Mouse (Mus musculus) CD8-positive naive resting alpha-beta T cell, adult 2 months (primary cell): ENCODE data around the gene Gcnt7.

ENCODE experiments used
- DNase-seq, 2 experiments: peaks; one replicate each; pipeline ENCODE4 v3.0.0; 2022; ENCODE audit warnings: low read depth in 2 of 2, low spot score in 2 of 2

Gene Gcnt7

GRCm38 (mm10) chr2:172458496-172458895 is at the start of gene Gcnt7:
Gene Gcnt7, minus strand, starts transcription at chr2:172458596.
- no peak for DNase-seq

- no peak for DNase-seq
Observed at GRCm38 (mm10) chr2:172506121-172506520, 47.7 kb upstream of the Gcnt7 start.

DNA sequence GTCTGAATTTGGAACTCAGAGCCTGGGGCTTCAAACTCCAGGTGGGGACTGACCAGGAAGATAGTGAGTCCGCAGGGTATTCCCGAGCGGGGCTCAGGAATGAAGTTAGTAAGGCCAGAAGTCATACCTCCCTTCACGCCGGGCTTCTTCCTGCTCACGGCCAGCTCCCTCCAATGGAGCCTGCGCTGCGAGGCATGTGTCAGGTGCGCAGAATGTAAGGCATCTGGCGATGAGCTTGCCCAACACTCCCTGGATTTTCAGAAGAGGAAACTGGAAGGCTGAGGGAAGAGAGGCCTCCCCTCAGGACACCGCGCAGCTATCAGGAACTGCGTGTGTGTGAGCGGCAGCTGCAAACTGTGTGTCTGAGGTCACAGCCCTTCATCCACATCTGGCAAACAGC is 43.8 kb upstream of the Gcnt7 start:
- no peak for DNase-seq

GRCm38 (mm10) chr2:172501341-172501740 is 42.9 kb upstream of the Gcnt7 start:
- no peak for DNase-seq

- DNase-seq, result no peak
Observed at GRCm38 (mm10) chr2:172500752-172501316, 42.4 kb upstream of the Gcnt7 start.

DNA sequence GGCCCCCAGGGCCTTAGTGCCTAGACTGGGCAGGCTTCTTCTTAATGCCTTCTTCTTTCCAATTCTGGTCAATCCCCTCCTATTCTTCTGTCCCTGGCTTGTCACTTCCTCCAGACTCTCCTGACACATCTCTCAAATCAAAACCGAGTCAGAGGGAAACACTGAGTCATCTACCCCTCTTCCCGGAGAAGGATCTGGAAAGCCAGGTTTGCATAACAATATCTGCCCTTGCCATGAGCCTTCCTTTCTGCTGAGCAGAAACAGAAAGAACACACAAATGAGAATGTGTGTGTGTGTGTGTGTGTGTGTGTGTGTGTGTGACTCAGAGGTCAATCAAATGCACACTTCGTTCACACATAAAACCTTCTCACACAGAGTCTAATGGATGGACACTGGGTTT is 40.4 kb upstream of the Gcnt7 start:
- DNase-seq, result no peak

DNA sequence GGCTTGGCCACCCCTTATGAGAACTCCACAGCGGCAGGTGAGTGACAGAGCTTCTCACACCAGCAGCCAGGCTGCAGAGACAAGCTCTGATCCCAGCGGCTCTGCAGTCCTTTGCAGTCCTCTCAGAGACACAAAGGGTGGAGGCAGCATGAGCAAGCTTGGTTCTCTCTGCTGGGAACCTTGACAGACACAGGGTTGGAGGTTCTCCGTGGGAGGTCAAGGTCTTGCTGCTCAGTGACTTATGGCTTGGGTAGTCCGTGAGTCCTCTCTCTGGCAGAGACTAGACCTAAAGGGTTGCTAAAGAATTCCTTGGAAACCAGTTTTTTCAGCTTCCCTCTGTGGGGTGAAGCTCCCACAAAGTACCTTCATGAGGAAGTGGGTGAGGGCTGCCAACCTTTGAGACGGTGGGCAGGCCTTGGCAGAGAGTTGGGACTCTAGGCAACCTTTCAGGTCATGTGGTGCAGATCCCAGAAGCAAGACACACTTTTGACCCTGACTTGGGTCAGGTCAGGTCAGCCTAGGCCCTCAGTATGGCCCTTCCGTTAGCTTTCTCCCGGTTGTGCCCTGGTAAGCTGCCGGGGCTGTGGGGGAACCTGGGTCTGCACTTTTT is 38.4 kb upstream of the Gcnt7 start:
- no peak for DNase-seq

DNA sequence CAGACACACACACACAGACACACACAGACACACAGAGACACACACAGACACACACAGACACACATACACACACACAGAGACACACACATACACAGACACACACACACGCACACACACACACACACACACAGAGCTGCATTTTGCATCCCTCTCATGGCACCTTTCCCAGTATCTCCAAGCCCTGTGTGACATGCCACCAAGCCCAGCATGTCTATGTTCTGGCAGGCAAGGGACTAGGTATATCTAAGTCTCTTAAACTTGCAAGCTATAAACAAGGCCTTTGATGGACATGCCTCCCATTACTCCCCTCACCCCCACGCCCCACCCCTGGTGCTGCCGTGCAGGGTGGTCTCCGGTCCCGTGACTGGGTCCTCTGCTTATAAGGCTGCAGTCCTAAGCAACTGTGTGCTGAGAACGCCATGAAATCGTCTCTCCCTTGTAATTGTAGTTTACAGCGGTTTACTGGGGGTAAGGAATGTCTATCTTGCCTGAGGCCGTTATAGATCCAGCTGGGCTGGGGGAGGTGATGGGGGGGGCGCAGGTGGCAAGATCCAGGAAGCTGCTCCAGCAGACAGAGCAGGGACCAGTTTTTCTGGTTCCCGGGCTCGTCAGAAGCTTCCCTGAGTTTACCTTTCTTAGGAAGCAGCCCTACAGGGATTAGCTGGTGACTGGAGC is 26.4 kb upstream of the Gcnt7 start:
- no peak for DNase-seq

DNA sequence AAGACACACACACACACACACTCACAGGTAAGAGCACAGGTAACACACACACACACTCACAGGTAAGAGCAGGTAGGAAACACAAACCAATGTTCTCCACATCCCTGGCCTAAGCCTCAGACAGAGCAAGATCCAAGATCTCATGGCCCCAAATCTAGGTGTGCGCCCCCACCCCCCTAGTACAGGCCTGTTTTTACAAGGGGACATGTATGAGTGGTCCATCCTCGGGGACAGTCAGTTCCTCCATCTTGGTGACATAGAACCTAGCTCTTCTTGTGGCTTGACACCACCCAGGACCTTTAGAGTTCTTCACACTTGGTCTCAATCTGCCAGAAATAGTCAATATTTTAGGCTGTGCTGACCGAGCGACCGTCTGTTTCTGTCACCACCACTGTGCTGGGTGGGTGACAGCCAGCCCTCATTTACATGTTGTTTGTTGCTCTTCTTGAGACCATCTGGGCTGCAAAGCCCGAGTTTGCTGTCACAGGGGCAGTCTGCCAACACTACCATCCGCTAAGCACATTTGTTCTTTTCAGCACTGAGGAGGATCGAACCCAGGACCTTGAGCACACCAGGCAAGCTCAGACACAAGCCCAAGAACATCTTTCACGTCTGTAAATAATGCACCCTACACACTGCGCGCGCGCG is 25.5 kb upstream of the Gcnt7 start:
- DNase-seq, result no peak

GRCm38 (mm10) chr2:172481654-172482385 is 23.4 kb upstream of the Gcnt7 start:
- no peak for DNase-seq

GRCm38 (mm10) chr2:172480296-172480695 is 21.9 kb upstream of the Gcnt7 start:
- no peak for DNase-seq

DNA sequence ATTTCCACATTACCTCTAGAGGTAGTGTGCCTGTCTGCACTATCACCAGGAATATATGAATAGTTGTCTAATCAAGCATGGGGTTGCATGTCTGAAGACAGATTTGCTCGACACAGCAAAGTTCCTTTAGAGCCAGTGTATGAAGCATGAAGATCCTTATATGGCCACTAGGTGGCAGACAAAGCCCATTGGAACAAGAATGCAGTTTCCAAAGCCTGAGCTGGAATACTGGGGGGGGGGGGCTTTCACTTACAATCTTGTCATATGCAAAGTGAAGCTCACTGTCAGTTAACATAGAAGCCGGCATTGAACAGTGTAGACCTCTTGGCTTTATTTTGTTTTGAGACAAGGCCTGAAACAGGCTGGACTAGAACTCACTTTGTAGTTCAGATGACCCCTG is 19.5 kb upstream of the Gcnt7 start:
- peak; percentile 8 to 19 for DNase-seq

- DNase-seq, result no peak
Observed at GRCm38 (mm10) chr2:172477350-172477749, 19.0 kb upstream of the Gcnt7 start.

- no peak for DNase-seq
Observed at GRCm38 (mm10) chr2:172476707-172477260, 18.4 kb upstream of the Gcnt7 start.

- DNase-seq, result peak; percentile 9 to 20
Observed at GRCm38 (mm10) chr2:172474970-172475369, 16.6 kb upstream of the Gcnt7 start.

DNA sequence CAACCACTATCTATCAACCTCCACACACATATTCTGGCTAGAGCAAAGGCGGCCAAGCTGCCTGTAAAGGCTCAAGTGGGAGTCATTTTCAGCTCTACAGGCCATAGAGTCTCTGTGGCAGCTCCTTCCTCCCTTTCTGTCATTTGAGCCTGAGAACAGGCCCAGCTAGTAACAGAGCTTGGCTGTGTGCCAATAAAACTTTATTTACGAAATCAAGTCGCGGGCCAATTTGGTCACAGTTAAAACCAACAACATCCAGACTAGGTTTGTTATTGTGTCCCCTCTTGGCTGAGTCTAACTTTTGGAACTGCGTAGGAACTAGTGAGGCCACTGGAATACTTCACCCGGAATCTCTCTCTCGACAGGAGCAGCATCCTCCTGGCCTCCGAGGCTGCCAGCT is 15.2 kb upstream of the Gcnt7 start:
- no peak for DNase-seq

DNA sequence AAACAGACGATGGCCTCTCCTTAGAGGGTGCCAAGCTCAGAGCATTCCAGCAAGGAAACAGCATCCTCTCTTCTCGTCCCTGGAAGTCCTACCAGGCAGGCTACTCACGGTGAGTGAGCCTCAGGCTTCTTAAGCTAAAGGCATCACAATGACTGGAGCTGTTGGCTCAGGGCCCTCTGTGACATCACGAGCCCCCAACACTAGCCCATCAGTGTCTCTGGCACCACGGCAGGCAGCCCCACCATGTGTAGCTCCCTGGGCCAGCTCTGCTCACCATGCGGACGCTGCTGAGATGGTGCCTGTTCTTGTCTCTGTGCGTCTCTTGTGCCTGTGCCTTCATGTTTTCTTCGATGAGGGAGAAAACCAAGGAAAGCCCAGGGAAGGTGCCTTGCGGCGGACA is 13.9 kb upstream of the Gcnt7 start, which contains the start of gene Fam209:
TSS of gene Fam209 (plus strand) at position 203 of the 400 bp plus-strand sequence.
- no peak for DNase-seq

DNA sequence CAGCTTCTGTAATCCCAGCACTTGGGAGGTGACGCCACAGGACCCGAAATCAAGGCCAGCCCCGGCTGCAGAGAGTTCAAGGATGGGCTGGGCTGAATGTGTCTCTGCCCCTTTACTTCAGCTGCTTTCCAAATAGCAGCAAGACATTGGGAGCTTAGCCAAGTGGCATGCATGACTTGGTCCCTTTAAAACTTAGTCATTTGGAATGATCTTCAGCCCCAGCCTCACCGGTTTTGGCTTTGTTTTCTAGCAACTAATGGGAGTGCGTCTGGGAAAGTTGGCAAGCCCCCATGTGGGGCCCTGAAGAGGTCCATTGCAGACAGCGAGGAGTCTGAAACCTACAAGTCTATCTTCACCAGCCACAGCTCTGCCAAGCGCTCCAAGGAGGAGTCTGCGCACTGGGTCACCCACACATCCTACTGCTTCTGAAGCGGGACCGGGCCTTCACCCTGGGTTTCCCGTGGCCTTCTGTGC is 10.0 kb upstream of the Gcnt7 start:
- no peak for DNase-seq

DNA sequence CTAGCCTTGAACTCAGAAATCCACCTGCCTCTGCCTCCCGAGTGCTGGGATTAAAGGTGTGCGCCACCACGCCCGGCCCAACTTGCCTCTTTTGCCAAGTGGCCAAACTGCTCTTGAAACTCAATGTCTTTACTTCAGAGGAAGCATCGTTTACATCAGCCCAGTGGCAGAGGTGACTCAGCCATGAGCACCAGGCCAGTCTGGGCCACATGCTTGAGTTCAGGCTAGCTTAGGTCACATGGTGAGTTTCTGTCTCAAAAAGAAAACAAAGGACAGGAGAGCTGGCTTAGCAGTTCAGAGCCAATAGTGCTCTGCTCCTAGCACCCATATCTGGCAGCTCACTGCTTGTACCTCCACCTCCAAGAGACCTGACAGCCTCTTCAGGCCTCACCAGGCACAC is 8.8 kb upstream of the Gcnt7 start:
- DNase-seq, result no peak

- DNase-seq, result no peak
Observed at GRCm38 (mm10) chr2:172466427-172467132, 8.2 kb upstream of the Gcnt7 start.
